Mouse (Mus musculus) embryo, embryonic 10.5 days (tissue): ENCODE results near the gene Aldh3b2.

Experiments used
- DNase-seq: peaks from one replicate; pipeline ENCODE4 v3.0.0-alpha.2; 2015; ENCODE audit warnings: low spot score

The Aldh3b2 gene

GRCm38 (mm10) chr19:4012432-4013022, 40.4 kb downstream of the Aldh3b2 start, which contains the start of gene Ndufv1:
Ndufv1 (minus strand) TSS chr19:4012806.
- peak; percentile 100 for DNase-seq

- no peak for DNase-seq
These were observed 40.9 kb downstream of the Aldh3b2 start for GRCm38 (mm10) chr19:4013066-4013465.

GRCm38 (mm10) chr19:4014802-4015201, 42.7 kb downstream of the Aldh3b2 start:
- no peak for DNase-seq

GRCm38 (mm10) chr19:4015635-4016034, 43.5 kb downstream of the Aldh3b2 start:
- no peak for DNase-seq

- no peak for DNase-seq
These were observed 45.9 kb downstream of the Aldh3b2 start for GRCm38 (mm10) chr19:4017921-4018587.

GRCm38 (mm10) chr19:4018743-4019583, 46.8 kb downstream of the Aldh3b2 start:
- DNase-seq, result peak; percentile 87

- no peak for DNase-seq
These were observed 51.1 kb downstream of the Aldh3b2 start for GRCm38 (mm10) chr19:4023185-4023584.

GRCm38 (mm10) chr19:4027576-4027975, 55.4 kb downstream of the Aldh3b2 start:
- no peak for DNase-seq
